Mouse (Mus musculus) embryo, embryonic 10 days (tissue): ENCODE measurements around the gene Utf1.
A peak's percentile ranks its signal among the peaks of the same experiment; 100 is the strongest.

Experiments
- DNase-seq: peaks from one replicate; pipeline ENCODE4 v3.0.0-alpha.2; 2015; ENCODE audit warnings: low spot score

Gene Utf1

GRCm38 (mm10) chr7:139940476-139941209, 2.9 kb upstream of the Utf1 start:
- no peak for DNase-seq

GRCm38 (mm10) chr7:139944291-139945240, 977 bp downstream of the Utf1 start:
- DNase-seq, result no peak

- DNase-seq, result no peak
Measured at GRCm38 (mm10) chr7:139945516-139945915, 1.9 kb downstream of the Utf1 start.

- DNase-seq, result no peak
Measured at GRCm38 (mm10) chr7:139946032-139946431, 2.4 kb downstream of the Utf1 start.

- peak; percentile 78 for DNase-seq
Measured at GRCm38 (mm10) chr7:139949893-139950282, 6.3 kb downstream of the Utf1 start.

- DNase-seq, result peak; percentile 50
Measured at GRCm38 (mm10) chr7:139950283-139950971, 6.8 kb downstream of the Utf1 start.

- peak; percentile 52 for DNase-seq
Measured at GRCm38 (mm10) chr7:139951079-139951478, 7.5 kb downstream of the Utf1 start.

GRCm38 (mm10) chr7:139951991-139952633, 8.5 kb downstream of the Utf1 start:
- DNase-seq, result peak; percentile 33

- DNase-seq, result no peak
Measured at GRCm38 (mm10) chr7:139955505-139955904, 11.9 kb downstream of the Utf1 start.

- DNase-seq, result no peak
Measured at GRCm38 (mm10) chr7:139956658-139957057, 13.1 kb downstream of the Utf1 start.

GRCm38 (mm10) chr7:139957437-139957836, 13.8 kb downstream of the Utf1 start:
- no peak for DNase-seq

- no peak for DNase-seq
Measured at GRCm38 (mm10) chr7:139957958-139958357, 14.4 kb downstream of the Utf1 start.

GRCm38 (mm10) chr7:139961141-139961540, 17.6 kb downstream of the Utf1 start:
- DNase-seq, result no peak

GRCm38 (mm10) chr7:139963814-139964213, 20.2 kb downstream of the Utf1 start:
- DNase-seq, result no peak

- DNase-seq, result no peak
Measured at GRCm38 (mm10) chr7:139967175-139967574, 23.6 kb downstream of the Utf1 start.

GRCm38 (mm10) chr7:139968428-139968827, 24.8 kb downstream of the Utf1 start:
- no peak for DNase-seq

- DNase-seq, result peak; percentile 86
Measured at GRCm38 (mm10) chr7:139969348-139970130, 25.9 kb downstream of the Utf1 start.

GRCm38 (mm10) chr7:139970216-139970919, 26.8 kb downstream of the Utf1 start:
- no peak for DNase-seq

GRCm38 (mm10) chr7:139970979-139971378, 27.4 kb downstream of the Utf1 start:
- DNase-seq, result no peak

- no peak for DNase-seq
Measured at GRCm38 (mm10) chr7:139971436-139971835, 27.8 kb downstream of the Utf1 start.
